Mouse (Mus musculus) myocyte (in vitro differentiated cells): Measurements from ENCODE around the gene Slc25a41. TPM values are rescaled to one million over a fixed set of nuclear protein-coding genes. Genes with fewer than 3 reads are reported as not detected.

Experiments
- H3K27me3 ChIP-seq: one replicate; pipeline ENCODE4 v1.6.1; 2011; ENCODE audit not compliant: control insufficient read depth, insufficient read depth, insufficient read length
- H3K36me3 ChIP-seq: one replicate; pipeline ENCODE4 v1.6.1; 2011; ENCODE audit not compliant: control insufficient read depth, insufficient read depth
- H3K4me2 ChIP-seq: one replicate; pipeline ENCODE4 v1.6.1; 2011; ENCODE audit warnings: low read depth, control low read depth
- H3K4me3 ChIP-seq: one replicate; pipeline ENCODE4 v1.5.1; 2011; ENCODE audit warnings: mild to moderate bottlenecking, control low read depth, moderate library complexity
- H3K79me2 ChIP-seq: one replicate; pipeline ENCODE4 v1.6.1; 2011; ENCODE audit not compliant: control insufficient read depth, insufficient read depth
- H3ac ChIP-seq: one replicate; pipeline ENCODE4 v1.6.1; 2011; ENCODE audit not compliant: control insufficient read depth, insufficient read length
- CEBPB ChIP-seq: IDR thresholded peaks from 2 replicates; pipeline ENCODE4 v1.6.1; 2011; ENCODE audit warnings: mild to moderate bottlenecking, moderate library complexity; ENCODE audit not compliant: poor library complexity, insufficient read depth, severe bottlenecking
- E2F4 ChIP-seq: IDR thresholded peaks from one replicate; pipeline ENCODE4 v1.6.1; 2011; ENCODE audit warnings: mild to moderate bottlenecking, control low read depth, moderate library complexity; ENCODE audit not compliant: insufficient read depth
- MAX ChIP-seq: IDR thresholded peaks from one replicate; pipeline ENCODE4 v1.6.1; 2011; ENCODE audit warnings: low read depth, mild to moderate bottlenecking, control low read depth
- MYOD1 ChIP-seq, 3 experiments: IDR thresholded peaks; one replicate each; pipeline ENCODE4 v1.6.1; 2011; ENCODE audit warnings: control low read depth in 2 of 3, low read depth in 2 of 3, mild to moderate bottlenecking in 2 of 3, moderate library complexity in 1 of 3; ENCODE audit not compliant: insufficient read length in 2 of 3, control insufficient read depth in 1 of 3
- MYOG ChIP-seq, 3 experiments: IDR thresholded peaks; one replicate each; pipeline ENCODE4 v1.6.1; 2011; ENCODE audit warnings: control low read depth in 2 of 3, low read depth in 2 of 3, mild to moderate bottlenecking in 2 of 3; ENCODE audit not compliant: insufficient read length in 2 of 3, control insufficient read depth in 1 of 3, insufficient read depth in 1 of 3
- POLR2A ChIP-seq: IDR thresholded peaks from one replicate; pipeline ENCODE4 v1.6.1; 2011; ENCODE audit warnings: low read depth, mild to moderate bottlenecking, control low read depth, moderate library complexity; ENCODE audit not compliant: insufficient read length
- POLR2AphosphoS2 ChIP-seq: IDR thresholded peaks from one replicate; pipeline ENCODE4 v1.6.1; 2011; ENCODE audit warnings: low read depth, control low read depth; ENCODE audit not compliant: insufficient read length
- REST ChIP-seq: IDR thresholded peaks from one replicate; pipeline ENCODE4 v1.6.1; 2011; ENCODE audit warnings: mild to moderate bottlenecking, control low read depth, moderate library complexity; ENCODE audit not compliant: insufficient read depth, insufficient read length
- SRF ChIP-seq: IDR thresholded peaks from one replicate; pipeline ENCODE4 v1.6.1; 2011; ENCODE audit warnings: low read depth; ENCODE audit not compliant: control insufficient read depth, insufficient read length
- TCF12 ChIP-seq: IDR thresholded peaks from one replicate; pipeline ENCODE4 v1.6.1; 2011; ENCODE audit warnings: mild to moderate bottlenecking, control low read depth; ENCODE audit not compliant: poor library complexity, insufficient read depth, severe bottlenecking
- TCF3 ChIP-seq: IDR thresholded peaks from one replicate; pipeline ENCODE4 v1.6.1; 2011; ENCODE audit warnings: low read depth, control low read depth; ENCODE audit not compliant: insufficient read length
- USF1 ChIP-seq: IDR thresholded peaks from one replicate; pipeline ENCODE4 v1.6.1; 2011; ENCODE audit warnings: low read depth, mild to moderate bottlenecking, control low read depth, moderate library complexity
- polyA plus RNA-seq: library from polyadenylated mRNA; unstranded; fragments of >200 nt; fragmentation: generic; extraction: Trizol; gene quantifications from one replicate; pipeline ENCODE4 v1.2.1, GENCODE M21; 2012; ENCODE audit warnings: missing spikeins

Slc25a41 gene
- polyA plus RNA-seq, 1 experiment = not detected

- Histone ChIP-seq H3K36me3 (no peaks in the 10 kb centered on the region), H3K27me3 (peaks cover 67% of the 10 kb centered on the region), H3K4me2 (no peak overlapping the region), H3K4me3 (no peak overlapping the region), H3K79me2 (no peaks in the 10 kb centered on the region), H3ac (no peak overlapping the region)
- TF ChIP-seq POLR2A (no peak), TCF12 (no peak), MAX (no peak), USF1 (no peak), MYOG (IDR thresholded peaks at IDR 0.05; ENCODE audit: control insufficient read depth in 1 of 3, insufficient read depth in 1 of 3, insufficient read length in 2 of 3, low read depth in 2 of 3) (no peak), TCF3 (no peak)
Observed at GRCm38 (mm10) chr17:57070272-57070671, 28.8 kb upstream of the Slc25a41 start.

GRCm38 (mm10) chr17:57066908-57067307, 25.5 kb upstream of the Slc25a41 start:
- no peak overlapping the region for H3K4me3 ChIP-seq
- no peak for TF ChIP-seq TCF3
- no peak for TF ChIP-seq MAX
- no peak for TF ChIP-seq USF1
- no peak for TF ChIP-seq MYOG (IDR thresholded peaks at IDR 0.05; ENCODE audit: control insufficient read depth in 1 of 3, insufficient read depth in 1 of 3, insufficient read length in 2 of 3, low read depth in 2 of 3)
- TF ChIP-seq CEBPB = no peak
- no peak for TF ChIP-seq POLR2AphosphoS2
- no peak for TF ChIP-seq POLR2A
- no peaks in the 10 kb centered on the region for H3K79me2 ChIP-seq
- H3K4me2 ChIP-seq = no peak overlapping the region
- H3ac ChIP-seq = no peak overlapping the region
- no peaks in the 10 kb centered on the region for H3K36me3 ChIP-seq
- H3K27me3 ChIP-seq = peaks cover 74% of the 10 kb centered on the region

- Histone ChIP-seq H3K79me2 (no peaks in the 10 kb centered on the region), H3K4me2 (no peak overlapping the region), H3K4me3 (no peak overlapping the region), H3ac (no peak overlapping the region), H3K27me3 (peaks cover 72% of the 10 kb centered on the region), H3K36me3 (no peaks in the 10 kb centered on the region)
- TF ChIP-seq E2F4 = no peak
- TF ChIP-seq CEBPB = no peak
- TF ChIP-seq TCF12 = no peak
- TF ChIP-seq MYOD1 (IDR thresholded peaks at IDR 0.05; ENCODE audit: control insufficient read depth in 1 of 3, insufficient read length in 2 of 3, low read depth in 2 of 3) = no peak
- no peak for TF ChIP-seq POLR2A
- no peak for TF ChIP-seq USF1
- no peak for TF ChIP-seq POLR2AphosphoS2
- TF ChIP-seq TCF3 = no peak
- TF ChIP-seq SRF = no peak
- no peak for TF ChIP-seq MYOG (IDR thresholded peaks at IDR 0.05; ENCODE audit: control insufficient read depth in 1 of 3, insufficient read depth in 1 of 3, insufficient read length in 2 of 3, low read depth in 2 of 3)
- no peak for TF ChIP-seq MAX
- no peak for TF ChIP-seq REST
Observed at GRCm38 (mm10) chr17:57063031-57063430, 21.6 kb upstream of the Slc25a41 start.

DNA sequence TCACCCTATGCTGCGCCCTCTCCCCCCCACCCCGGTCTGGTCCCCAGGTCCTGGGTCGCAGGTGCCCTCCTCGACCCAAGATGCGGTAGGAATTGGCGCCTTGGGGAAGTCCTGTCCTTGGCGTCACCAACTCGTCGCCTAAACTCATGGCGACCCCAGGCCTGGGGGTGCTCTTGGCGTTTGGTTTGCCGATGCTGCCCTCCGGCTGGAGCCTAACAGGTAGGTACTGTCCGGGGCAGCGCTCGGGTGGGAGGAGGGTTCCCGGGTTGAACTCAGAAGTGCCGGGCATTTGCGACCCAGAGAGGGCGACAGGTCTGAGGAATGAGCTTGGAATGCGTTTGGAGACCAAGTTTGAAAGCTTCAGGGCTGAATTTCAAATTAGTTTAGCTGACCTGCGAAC, 21.1 kb upstream of the Slc25a41 start:
- Histone ChIP-seq H3ac (no peak overlapping the region), H3K4me2 (no peak overlapping the region), H3K79me2 (no peaks in the 10 kb centered on the region), H3K4me3 (no peak overlapping the region), H3K27me3 (peaks cover 70% of the 10 kb centered on the region), H3K36me3 (no peaks in the 10 kb centered on the region)
- TF ChIP-seq TCF3 (no peak), SRF (no peak), REST (no peak), MYOD1 (IDR thresholded peaks at IDR 0.05; ENCODE audit: control insufficient read depth in 1 of 3, insufficient read length in 2 of 3, low read depth in 2 of 3) (no peak), CEBPB (no peak), TCF12 (no peak), MYOG (IDR thresholded peaks at IDR 0.05; ENCODE audit: control insufficient read depth in 1 of 3, insufficient read depth in 1 of 3, insufficient read length in 2 of 3, low read depth in 2 of 3) (no peak), USF1 (no peak)

DNA sequence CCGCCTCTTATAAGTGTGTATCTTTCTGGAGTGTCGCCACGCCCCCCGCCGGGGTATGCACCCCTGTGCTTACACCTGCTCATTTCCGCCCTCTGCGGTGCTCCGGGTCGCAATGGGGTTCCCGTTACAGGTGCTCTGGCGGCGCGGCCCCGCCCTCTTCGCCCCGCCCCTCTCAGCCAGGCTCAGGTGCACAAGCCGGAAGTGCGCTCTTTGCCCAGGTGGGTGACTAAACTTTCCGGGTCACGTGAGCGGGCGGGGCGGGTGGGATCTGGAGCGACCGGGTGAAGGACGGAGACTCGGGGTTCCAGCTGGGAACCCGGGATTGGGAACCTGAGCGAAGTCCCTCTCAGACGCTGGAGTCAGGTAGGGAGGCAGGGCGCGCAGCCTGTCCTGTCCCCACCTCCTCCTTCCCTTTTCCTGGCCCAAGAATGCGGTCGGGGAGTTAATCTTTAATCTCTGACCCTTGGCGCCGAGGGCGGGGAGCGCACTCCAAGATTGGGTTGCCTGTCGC, 20.6 kb upstream of the Slc25a41 start:
- H3ac ChIP-seq = no peak overlapping the region
- H3K4me2 ChIP-seq = no peak overlapping the region
- H3K36me3 ChIP-seq = no peaks in the 10 kb centered on the region
- no peak for TF ChIP-seq MYOG (IDR thresholded peaks at IDR 0.05; ENCODE audit: control insufficient read depth in 1 of 3, insufficient read depth in 1 of 3, insufficient read length in 2 of 3, low read depth in 2 of 3)
- no peak for TF ChIP-seq POLR2AphosphoS2
- no peak for TF ChIP-seq E2F4
- no peak for TF ChIP-seq USF1
- TF ChIP-seq CEBPB = no peak
- TF ChIP-seq POLR2A = no peak
- no peak for TF ChIP-seq MAX
- TF ChIP-seq SRF = no peak
- TF ChIP-seq MYOD1 (IDR thresholded peaks at IDR 0.05; ENCODE audit: control insufficient read depth in 1 of 3, insufficient read length in 2 of 3, low read depth in 2 of 3) = no peak
- no peak for TF ChIP-seq TCF12
- TF ChIP-seq REST = no peak
- no peak for TF ChIP-seq TCF3
- no peak overlapping the region for H3K4me3 ChIP-seq
- H3K27me3 ChIP-seq = peaks cover 65% of the 10 kb centered on the region
- H3K79me2 ChIP-seq = no peaks in the 10 kb centered on the region
